Mouse (Mus musculus) intestine, postnatal 0 days (tissue): ENCODE measurements around the gene Fbxl16. TPM values are rescaled to one million over a fixed set of nuclear protein-coding genes. Genes with fewer than 3 reads are reported as not detected.
"Not testable (repeated sequence)": the region's sequence is repeated elsewhere in the genome, so short reads cannot be mapped to it uniquely, and the experiment has no call there.

Experiments
- ATAC-seq: fragments of 200-750 bp; cut with Nextera tagmentation; 2 replicates; pipeline ENCODE4 v1.8.0; 2017; ENCODE audit warnings: mild to moderate bottlenecking, moderate TSS enrichment, moderate library complexity
- H3K27ac ChIP-seq: fragments of 300-500 bp; sonication (generic); 2 replicates; pipeline ENCODE4 v1.5.1; 2014; ENCODE audit warnings: mild to moderate bottlenecking, low read depth, low read length, moderate library complexity
- H3K27me3 ChIP-seq: fragments of 300-500 bp; sonication (generic); replicated peaks from 2 replicates; pipeline ENCODE4 v1.6.1; 2014; ENCODE audit warnings: low read length, mixed read lengths; ENCODE audit not compliant: control insufficient read depth, insufficient read depth
- H3K36me3 ChIP-seq: fragments of 300-500 bp; sonication (generic); 2 replicates; pipeline ENCODE4 v1.6.1; 2014; ENCODE audit warnings: mild to moderate bottlenecking, moderate library complexity; ENCODE audit not compliant: control insufficient read depth, insufficient read depth
- H3K4me1 ChIP-seq: fragments of 300-500 bp; sonication (generic); replicated peaks from 2 replicates; pipeline ENCODE4 v1.6.1; 2014; ENCODE audit warnings: antibody characterized with exemption, low read length, mixed read lengths; ENCODE audit not compliant: control insufficient read depth, insufficient read depth
- H3K4me2 ChIP-seq: fragments of 300-500 bp; sonication (generic); replicated peaks from 2 replicates; pipeline ENCODE4 v1.6.1; 2014; ENCODE audit warnings: low read depth, mild to moderate bottlenecking, moderate library complexity
- H3K4me3 ChIP-seq: fragments of 300-500 bp; sonication (generic); 2 replicates; pipeline ENCODE4 v1.5.1; 2014; ENCODE audit warnings: low read depth, low read length
- H3K9ac ChIP-seq: fragments of 300-500 bp; sonication (generic); 2 replicates; pipeline ENCODE4 v1.6.1; 2014; ENCODE audit warnings: mild to moderate bottlenecking, low read depth, low read length
- H3K9me3 ChIP-seq: fragments of 300-500 bp; sonication (generic); 2 replicates; pipeline ENCODE4 v1.6.1; 2016; ENCODE audit warnings: mixed run types; ENCODE audit not compliant: control insufficient read depth
- CTCF ChIP-seq: sonication (generic); IDR thresholded peaks from 2 replicates; pipeline ENCODE4 v1.5.1; 2016; ENCODE audit warnings: low read depth, mild to moderate bottlenecking, control low read depth, antibody characterized with exemption, moderate library complexity
- WGBS: fragments of 180-500 bp; shearing (Covaris S2); extraction: QIAGEN DNeasy Blood & Tissue Kit; methylation state at CpG from one replicate; pipeline ENCODE4 v1.1.7; 2014; 5-methylcytosine and 5-hydroxymethylcytosine counted together
- polyA plus RNA-seq: library from polyadenylated mRNA; unstranded; fragments of >200 nt; fragmentation: Nextera tagmentation; extraction: Ambion mirVana; gene quantifications from 2 replicates; pipeline ENCODE4 v1.2.1, GENCODE M21; 2015

The Fbxl16 gene
- polyA plus RNA-seq, 1 experiment from 2014 or later = 1.1 TPM

- H3K36me3 ChIP-seq = no peaks in the 10 kb centered on the region
- TF ChIP-seq CTCF = peak; percentile 92
- no peak overlapping the region for H3K27ac ChIP-seq
- no peaks in the 10 kb centered on the region for H3K9me3 ChIP-seq
- 5% methylated on average over 6 of the region's 6 CpGs for WGBS
- no peak overlapping the region for H3K4me2 ChIP-seq
- ATAC-seq = peak; percentile 27; the same call in 1 of the 2 replicates
- H3K27me3 ChIP-seq = peaks cover 7% of the 10 kb centered on the region; the same call in 1 of the 2 replicates
- no peak overlapping the region for H3K9ac ChIP-seq
- H3K4me1 ChIP-seq = 0 out of 2 replicates have a peak, but pooled peaks cover 6% of the 10 kb centered on the region
- no peak overlapping the region for H3K4me3 ChIP-seq
These were observed 7.9 kb upstream of the Fbxl16 start for GRCm38 (mm10) chr17:25801029-25801428.

- H3K4me2 ChIP-seq = no peak overlapping the region
- peaks cover 7% of the 10 kb centered on the region; the same call in 1 of the 2 replicates for H3K27me3 ChIP-seq
- peak; percentile 44 for ATAC-seq
- 8% methylated on average over 10 of the region's 10 CpGs for WGBS
- H3K4me3 ChIP-seq = no peak overlapping the region
- no peak overlapping the region for H3K27ac ChIP-seq
- H3K9me3 ChIP-seq = no peaks in the 10 kb centered on the region
- H3K4me1 ChIP-seq = no peaks in the 10 kb centered on the region
- H3K36me3 ChIP-seq = no peaks in the 10 kb centered on the region
- no peak for TF ChIP-seq CTCF
- 0 out of 2 replicates have a peak overlapping the region, but pooled peaks have one; percentile 3 for H3K9ac ChIP-seq
These were observed 5.9 kb upstream of the Fbxl16 start for GRCm38 (mm10) chr17:25802825-25803517.

DNA sequence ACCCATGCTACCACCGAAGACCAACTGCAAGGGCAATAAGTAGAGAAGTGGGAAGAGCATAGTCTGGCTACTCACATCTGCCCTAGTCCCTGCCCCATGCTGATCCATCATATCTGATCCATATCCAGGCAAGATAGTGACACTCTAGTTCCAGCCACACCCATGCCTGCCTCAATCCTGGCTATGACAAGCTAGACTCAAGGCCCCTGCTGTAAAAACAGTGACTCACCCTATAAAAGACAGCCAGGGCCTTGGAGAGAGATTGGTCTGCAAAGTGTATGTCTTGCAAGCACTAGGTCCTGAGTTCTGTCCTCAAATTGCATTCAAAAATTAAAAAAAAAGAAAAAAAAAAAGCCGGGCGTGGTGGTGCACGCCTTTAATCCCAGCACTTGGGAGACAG, 2.4 kb upstream of the Fbxl16 start:
- Histone ChIP-seq H3K4me3 (no peak overlapping the region), H3K4me1 (no peaks in the 10 kb centered on the region), H3K9ac (no peak overlapping the region), H3K36me3 (no peaks in the 10 kb centered on the region), H3K4me2 (no peak overlapping the region), H3K27ac (no peak overlapping the region), H3K9me3 (no peaks in the 10 kb centered on the region), H3K27me3 (peaks cover 30% of the 10 kb centered on the region)
- TF ChIP-seq CTCF = no peak
- 61% methylated on average over 4 of the region's 4 CpGs for WGBS
- peak; percentile 10; the same call in 1 of the 2 replicates for ATAC-seq

GRCm38 (mm10) chr17:25807452-25807851, 1.4 kb upstream of the Fbxl16 start:
- not testable (repeated sequence) for H3K27ac ChIP-seq, H3K4me3 ChIP-seq, H3K4me1 ChIP-seq, H3K36me3 ChIP-seq, H3K4me2 ChIP-seq, H3K9ac ChIP-seq, ATAC-seq, H3K9me3 ChIP-seq
- peaks cover 30% of the 10 kb centered on the region for H3K27me3 ChIP-seq
- peak; percentile 21; the same call in 1 of the 2 replicates for TF ChIP-seq CTCF
- 56% methylated on average over 2 of the region's 2 CpGs for WGBS

GRCm38 (mm10) chr17:25808028-25808427, 857 bp upstream of the Fbxl16 start:
- TF ChIP-seq CTCF = no peak
- ATAC-seq = no peak
- H3K4me2 ChIP-seq = peak overlapping the region; percentile 92; the same call in 1 of the 2 replicates
- 51% methylated on average over 5 of the region's 5 CpGs for WGBS
- peaks cover 28% of the 10 kb centered on the region for H3K27me3 ChIP-seq
- no peak overlapping the region for H3K4me3 ChIP-seq
- no peaks in the 10 kb centered on the region for H3K36me3 ChIP-seq
- no peak overlapping the region for H3K9ac ChIP-seq
- H3K27ac ChIP-seq = no peak overlapping the region
- no peaks in the 10 kb centered on the region for H3K4me1 ChIP-seq
- no peaks in the 10 kb centered on the region for H3K9me3 ChIP-seq

GRCm38 (mm10) chr17:25809606-25810340, 888 bp downstream of the Fbxl16 start:
- H3K4me2 ChIP-seq = peak overlapping the region; percentile 92
- no peaks in the 10 kb centered on the region; the same call in 1 of the 2 replicates for H3K4me1 ChIP-seq
- H3K4me3 ChIP-seq = peak overlapping the region; percentile 51
- WGBS = 15% methylated on average over 25 of the region's 25 CpGs
- no peaks in the 10 kb centered on the region for H3K9me3 ChIP-seq
- peaks cover 32% of the 10 kb centered on the region for H3K27me3 ChIP-seq
- no peaks in the 10 kb centered on the region for H3K36me3 ChIP-seq
- H3K27ac ChIP-seq = no peak overlapping the region
- H3K9ac ChIP-seq = 0 out of 2 replicates have a peak overlapping the region, but pooled peaks have one; percentile 17
- ATAC-seq = peak; percentile 4; the same call in 1 of the 2 replicates
- no peak for TF ChIP-seq CTCF
